Mouse (Mus musculus): ENCODE data around the gene Scaper.

Gene Scaper

DNA sequence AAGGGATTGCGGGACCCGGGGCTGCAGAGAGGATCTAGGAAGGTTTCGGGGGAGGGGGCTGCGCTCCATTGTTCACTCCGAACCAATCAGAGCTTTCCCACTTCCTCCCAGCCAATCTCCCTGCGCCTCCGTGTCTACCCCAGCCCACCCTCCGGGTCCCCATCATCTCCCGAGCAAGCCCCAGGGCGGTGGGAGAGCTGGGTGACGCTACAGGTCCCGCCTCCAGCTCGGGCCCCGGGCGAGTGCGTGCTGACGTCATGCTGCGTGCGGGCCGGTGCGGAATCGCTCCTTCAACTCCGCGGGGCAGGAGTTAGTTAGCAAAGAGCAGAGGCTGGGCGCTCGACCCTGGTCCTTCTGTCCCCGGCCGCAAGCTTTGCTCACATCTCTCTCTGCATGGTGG lies 397.0 kb downstream of the Scaper start:
- DNase-seq (ENCODE audit: low read depth, low spot score), result peak; percentile 72

DNA sequence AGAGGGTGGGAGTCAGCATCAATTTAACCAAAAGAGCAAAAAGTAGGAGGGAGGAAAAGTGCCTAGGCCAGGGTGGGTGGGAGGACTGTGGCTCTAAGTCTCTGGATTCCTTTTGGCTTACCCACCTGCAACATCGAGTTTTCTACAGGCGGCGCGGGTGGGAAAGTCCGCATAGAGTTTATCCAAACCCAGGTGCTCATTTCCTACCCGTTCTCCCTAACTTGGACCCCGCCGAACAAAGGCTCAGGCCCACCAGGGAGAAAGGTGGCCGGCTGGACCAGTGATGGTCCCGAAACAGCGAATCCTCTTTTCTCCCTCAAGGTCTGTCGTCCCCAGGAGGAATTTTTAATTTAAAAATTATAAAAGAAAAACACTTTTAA lies 397.5 kb downstream of the Scaper start:
- no peak for DNase-seq (ENCODE audit: low read depth, low spot score)

DNA sequence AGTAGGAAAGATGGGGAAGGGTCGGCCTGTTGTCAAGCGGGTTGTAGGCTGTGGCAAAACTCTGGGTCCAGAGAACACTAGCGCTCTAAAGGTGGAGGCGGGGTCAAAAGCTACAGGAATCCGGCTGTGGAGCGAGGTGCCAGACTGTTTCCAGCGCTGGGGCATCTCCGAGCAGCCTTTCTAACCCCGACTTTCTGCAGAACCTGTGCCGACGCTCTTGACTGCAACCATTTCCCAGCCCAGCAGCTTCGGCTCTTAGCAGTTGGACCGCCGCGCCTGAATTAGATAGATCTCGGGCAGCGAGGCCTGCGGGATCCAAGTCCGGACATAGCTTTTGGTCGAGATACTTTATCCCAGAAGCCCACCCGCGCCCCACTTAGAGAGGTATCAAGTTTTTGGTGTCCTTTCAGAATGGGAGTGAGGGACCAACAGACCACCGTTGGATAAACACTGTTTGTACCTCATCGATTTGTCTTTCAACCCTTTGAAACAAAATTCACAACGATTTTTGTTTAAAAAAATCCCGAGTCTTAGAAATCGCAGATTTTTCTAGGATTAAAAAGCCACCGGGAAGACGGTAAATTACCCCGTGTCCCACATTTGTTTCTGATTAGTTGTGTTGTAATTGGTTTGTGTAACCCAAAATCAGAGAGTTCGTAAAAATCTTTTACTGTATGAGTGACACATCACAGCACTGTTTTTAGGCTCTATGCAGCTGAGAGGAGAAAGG lies 398.1 kb downstream of the Scaper start:
- no peak for DNase-seq (ENCODE audit: low read depth, low spot score)

DNA sequence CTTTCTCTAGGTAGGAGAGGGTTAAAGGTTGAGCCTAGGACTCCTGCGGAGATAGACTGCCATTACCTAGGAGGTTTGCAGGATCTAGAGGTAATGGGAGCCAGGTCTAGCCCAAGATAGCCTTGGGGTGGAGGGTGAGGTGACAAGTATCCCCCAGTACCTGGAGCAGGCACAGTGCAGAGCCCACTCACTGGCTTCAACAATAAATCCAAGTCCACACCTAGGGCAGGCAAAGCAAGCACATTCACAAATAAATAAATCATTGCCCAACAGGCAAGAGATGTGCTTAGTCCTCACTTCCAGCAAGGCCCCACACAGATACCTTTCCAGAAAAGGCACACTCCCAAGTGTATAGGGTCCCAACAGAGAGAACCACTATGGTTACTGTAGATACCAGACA lies 398.9 kb downstream of the Scaper start:
- DNase-seq (ENCODE audit: low read depth, low spot score), result no peak

DNA sequence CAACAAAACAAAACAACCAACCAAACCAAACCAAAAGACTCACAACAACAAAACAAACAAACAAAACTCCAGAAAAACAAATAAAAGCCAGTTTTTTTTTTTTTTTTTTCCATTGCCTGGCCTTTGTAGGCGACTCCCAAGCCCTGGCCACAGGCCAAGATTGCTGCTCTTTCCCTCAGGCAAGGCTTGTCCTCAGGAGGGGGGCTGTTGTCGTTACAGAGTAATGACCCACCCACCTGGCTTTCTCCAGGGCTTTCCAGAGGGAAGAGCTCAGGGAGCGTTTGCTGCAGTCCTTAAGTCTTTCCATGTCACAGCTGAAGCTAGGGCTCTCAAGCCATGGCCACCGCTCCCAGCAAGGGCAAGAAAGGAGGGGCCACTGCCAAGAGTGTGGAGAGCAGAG lies 399.5 kb downstream of the Scaper start, which contains the start of gene Isl2:
TSS of gene Isl2 (plus strand) at position 296 of the 400 bp plus-strand sequence.
- no peak for DNase-seq (ENCODE audit: low read depth, low spot score)

DNA sequence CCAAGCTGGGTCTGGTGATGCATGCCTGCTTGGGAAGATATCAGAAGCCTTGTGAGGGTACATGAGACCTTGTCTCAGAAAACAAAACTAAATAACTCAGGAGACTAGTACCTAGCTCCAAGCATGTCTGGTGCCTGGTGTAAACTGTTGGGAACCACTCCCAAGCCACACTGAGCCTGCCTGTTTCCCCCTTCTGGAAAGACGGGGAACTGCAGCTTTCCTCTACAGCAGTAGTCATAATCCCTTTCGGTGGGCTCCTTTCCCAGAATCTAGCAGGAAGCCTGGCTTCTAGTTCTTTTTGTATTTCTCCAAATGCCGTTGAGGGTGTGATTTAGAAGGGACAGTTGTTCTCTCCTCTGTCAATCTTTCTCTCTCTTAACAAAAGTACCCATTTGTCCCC lies 402.0 kb downstream of the Scaper start:
- DNase-seq (ENCODE audit: low read depth, low spot score), result no peak

DNA sequence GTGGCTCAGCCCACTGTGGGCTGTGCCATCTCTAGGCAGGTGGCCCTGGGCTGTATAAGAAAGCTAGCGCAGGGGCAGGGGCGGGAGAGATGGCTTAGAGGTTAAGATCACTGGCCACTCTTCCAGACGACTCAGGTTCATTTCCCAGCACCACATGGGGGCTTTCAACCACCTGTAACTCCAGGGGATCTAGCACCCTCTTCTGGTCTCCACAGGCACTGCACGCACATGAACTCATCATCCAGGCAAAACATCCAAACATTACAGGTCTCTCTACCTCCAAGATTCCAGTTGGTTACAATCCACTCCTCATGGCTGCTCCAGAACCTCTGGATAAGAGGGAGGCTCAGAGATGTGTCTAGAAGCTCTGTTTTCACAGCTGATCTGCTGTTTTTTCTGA lies 412.2 kb downstream of the Scaper start:
- DNase-seq (ENCODE audit: low read depth, low spot score), result no peak

DNA sequence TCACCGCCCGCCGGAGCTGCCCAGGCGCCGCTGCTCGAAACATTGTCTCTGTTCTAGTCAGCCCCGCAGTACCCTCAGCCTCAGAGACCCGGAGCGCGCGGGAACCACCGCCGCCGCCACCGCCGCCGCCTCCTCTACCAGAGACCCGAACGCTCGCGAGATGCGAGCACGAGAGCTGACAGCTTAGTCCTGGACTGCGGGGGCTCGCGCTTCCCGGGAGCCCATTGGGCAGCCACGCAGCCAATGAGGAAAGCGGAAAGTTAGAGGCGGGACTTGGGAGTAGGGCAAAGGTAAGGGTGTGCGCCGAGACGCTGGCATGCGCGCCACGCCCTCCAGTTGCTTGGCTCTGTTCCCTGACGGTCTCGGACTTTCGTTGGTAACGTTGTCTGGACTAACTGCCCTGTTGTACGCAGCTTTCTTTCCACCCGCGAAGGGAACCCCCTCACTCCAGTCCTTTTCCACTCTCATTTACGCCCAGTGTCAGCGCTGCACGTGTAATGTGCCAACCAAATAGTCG lies 425.8 kb downstream of the Scaper start, which contains the start of gene Etfa:
TSS of gene Etfa (minus strand) at position 217 of the 517 bp plus-strand sequence.
- DNase-seq (ENCODE audit: low read depth, low spot score), result peak; percentile 86

DNA sequence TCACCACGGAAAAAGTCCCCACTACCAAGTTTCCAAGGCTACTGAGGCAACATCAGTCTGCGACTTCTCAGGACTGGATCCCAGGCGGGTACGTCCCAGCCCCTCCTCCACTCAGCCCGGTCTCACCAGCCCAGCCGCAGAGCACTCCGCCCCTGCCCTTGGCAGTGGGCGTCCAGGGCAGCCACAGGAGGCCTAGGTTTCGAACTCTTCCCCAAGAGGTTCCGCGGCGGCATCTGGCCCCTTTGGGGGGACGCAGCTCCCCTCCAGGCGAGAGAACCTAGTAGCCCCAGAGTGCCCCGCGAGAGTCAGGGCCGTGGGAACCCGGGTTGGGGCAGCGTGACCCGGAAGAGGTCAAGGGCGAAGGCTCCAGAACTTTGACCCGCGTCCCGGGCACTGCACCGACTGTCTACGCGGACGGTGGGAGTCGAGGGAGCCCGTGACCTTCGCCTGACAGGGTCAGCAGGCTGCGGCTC lies 426.4 kb downstream of the Scaper start:
- no peak for DNase-seq (ENCODE audit: low read depth, low spot score)

DNA sequence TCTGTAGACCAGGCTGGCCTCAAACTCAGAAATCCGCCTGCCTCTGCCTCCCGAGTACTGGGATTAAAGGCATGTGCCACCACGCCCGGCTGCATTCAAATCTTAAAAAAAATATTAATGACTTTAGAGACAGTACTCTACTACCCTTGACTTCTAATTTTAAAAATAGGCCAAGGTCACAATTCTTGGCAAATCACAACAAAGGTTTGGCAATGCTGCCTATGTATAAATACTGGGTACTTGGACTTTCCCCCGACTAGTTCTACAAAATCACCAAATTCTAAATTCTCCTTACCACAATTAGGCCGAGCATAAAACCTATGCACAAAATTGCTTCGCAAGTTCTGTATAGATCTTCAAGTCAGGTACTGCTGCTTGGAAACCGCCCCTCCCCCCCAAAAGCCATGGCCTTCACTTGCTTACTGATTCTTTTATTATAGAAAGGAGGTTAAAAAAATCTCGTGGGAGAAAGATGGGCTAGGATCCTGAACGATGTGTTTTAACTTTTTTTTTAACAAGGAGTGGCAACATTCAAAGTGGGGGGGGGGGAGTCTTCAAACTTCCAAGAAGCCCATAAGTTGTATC lies 427.2 kb downstream of the Scaper start:
- no peak for DNase-seq (ENCODE audit: low read depth, low spot score)

DNA sequence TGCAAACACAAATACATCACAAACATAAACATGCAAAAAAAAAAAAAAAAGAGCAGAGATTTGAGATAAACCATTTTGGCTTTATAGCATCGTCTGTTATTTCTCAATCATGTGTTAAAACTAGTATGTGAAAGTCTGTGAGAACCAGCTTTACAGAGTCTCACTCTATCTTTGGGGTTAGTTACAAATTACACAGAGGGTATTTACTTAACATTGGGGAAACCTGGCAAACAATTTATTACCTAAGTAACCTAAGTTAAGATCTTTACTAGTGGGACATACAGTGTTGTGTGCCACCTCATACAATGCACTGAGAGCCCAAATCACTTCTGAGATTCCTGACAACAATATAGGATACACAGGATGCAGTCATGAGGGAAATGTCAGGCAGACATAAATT lies 428.2 kb downstream of the Scaper start:
- no peak for DNase-seq (ENCODE audit: low read depth, low spot score)

DNA sequence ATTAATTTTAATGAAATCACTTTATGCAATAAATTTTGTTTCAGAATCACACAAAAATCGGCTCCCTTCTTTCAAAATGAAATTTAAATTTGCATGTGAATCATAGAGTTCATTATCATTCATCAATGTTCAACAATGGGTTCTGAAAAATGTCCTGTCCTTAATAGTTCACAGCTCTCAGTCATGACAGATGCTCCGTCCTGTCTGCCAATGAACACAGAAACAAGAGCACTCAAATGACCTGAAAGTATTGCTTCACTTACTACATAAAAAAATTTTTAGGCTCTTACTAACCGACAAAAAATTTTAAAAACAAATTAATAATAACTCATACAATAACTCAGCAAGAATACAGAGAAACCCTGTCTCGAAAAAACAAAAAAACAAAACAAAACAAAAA lies 429.2 kb downstream of the Scaper start:
- no peak for DNase-seq (ENCODE audit: low read depth, low spot score)

DNA sequence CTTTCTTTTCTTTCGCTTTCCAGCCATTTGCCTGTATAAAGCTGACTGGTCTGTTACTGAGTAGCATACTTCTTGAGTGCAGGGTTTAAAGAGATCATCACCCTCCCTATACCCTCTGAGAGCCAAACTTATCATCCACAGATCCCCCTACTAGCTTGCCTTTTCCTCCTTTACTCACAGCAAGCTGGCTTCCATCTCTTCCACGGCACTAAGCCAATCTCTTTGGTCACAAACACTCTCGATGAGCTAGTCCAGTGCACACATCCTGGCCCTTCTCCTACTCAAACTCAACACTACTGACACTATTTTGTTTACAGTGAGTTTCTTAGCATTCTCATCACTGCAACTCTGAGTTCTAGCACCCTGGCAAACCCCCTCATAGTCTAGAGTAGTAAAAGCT lies 430.0 kb downstream of the Scaper start:
- DNase-seq (ENCODE audit: low read depth, low spot score), result no peak
